Mouse (Mus musculus): ENCODE measurements around the gene Podnl1. TPM values are rescaled to one million over a fixed set of nuclear protein-coding genes. Genes with fewer than 3 reads are reported as not detected.

The Podnl1 gene
- 0.12 and 0.26 TPM in 2 replicates for polyA plus RNA-seq (2014; fragmentation: Nextera tagmentation; extraction: Ambion mirVana)

- Histone ChIP-seq H3K27me3 (replicated peaks; ENCODE audit: control insufficient read depth, insufficient read depth, low read length) (no peaks in the 10 kb centered on the region), H3K4me3 (ENCODE audit: low read depth, low read length) (no peak within 1 kb of the TSS), H3K4me2 (no peak within 1 kb of the TSS), H3K9ac (ENCODE audit: low read depth, low read length) (no peak within 1 kb of the TSS), H3K4me1 (replicated peaks; ENCODE audit: control insufficient read depth, insufficient read depth, low read length) (peaks cover 5% of the 10 kb centered on the region; the same call in 1 of the 2 replicates), H3K9me3 (ENCODE audit: control insufficient read depth, low read length) (no peaks in the 10 kb centered on the region), H3K36me3 (ENCODE audit: control insufficient read depth, insufficient read depth, low read length) (no peaks in the 10 kb centered on the region), H3K27ac (ENCODE audit: low read depth, low read length) (no peak within 1 kb of the TSS)
- ATAC-seq (replicated peaks; ENCODE audit: low FRiP score), result no peak
- DNase-seq (ENCODE audit: low spot score), result no peak
- 55% methylated on average over 9 of the region's 9 CpGs for WGBS
Measured at GRCm38 (mm10) chr8:84125656-84126055, at the start of gene Podnl1. Podnl1 (plus strand) TSS chr8:84125989.

GRCm38 (mm10) chr8:84076412-84076811 lies 49.4 kb upstream of the Podnl1 start:
- Histone ChIP-seq H3K4me3 (ENCODE audit: low read depth, low read length) (no peak overlapping the region), H3K27ac (ENCODE audit: low read depth, low read length) (no peak overlapping the region), H3K9me3 (ENCODE audit: control insufficient read depth, low read length) (no peaks in the 10 kb centered on the region), H3K9ac (ENCODE audit: low read depth, low read length) (no peak overlapping the region), H3K4me2 (no peak overlapping the region), H3K27me3 (replicated peaks; ENCODE audit: control insufficient read depth, insufficient read depth, low read length) (no peaks in the 10 kb centered on the region), H3K36me3 (ENCODE audit: control insufficient read depth, insufficient read depth, low read length) (0 out of 2 replicates have a peak, but pooled peaks cover 4% of the 10 kb centered on the region), H3K4me1 (replicated peaks; ENCODE audit: control insufficient read depth, insufficient read depth, low read length) (no peaks in the 10 kb centered on the region; the same call in 1 of the 2 replicates)
- ATAC-seq (replicated peaks; ENCODE audit: low FRiP score) (no peak), DNase-seq (ENCODE audit: low spot score) (no peak)
- WGBS, result 71% methylated on average over 1 of the region's 1 CpGs

DNA sequence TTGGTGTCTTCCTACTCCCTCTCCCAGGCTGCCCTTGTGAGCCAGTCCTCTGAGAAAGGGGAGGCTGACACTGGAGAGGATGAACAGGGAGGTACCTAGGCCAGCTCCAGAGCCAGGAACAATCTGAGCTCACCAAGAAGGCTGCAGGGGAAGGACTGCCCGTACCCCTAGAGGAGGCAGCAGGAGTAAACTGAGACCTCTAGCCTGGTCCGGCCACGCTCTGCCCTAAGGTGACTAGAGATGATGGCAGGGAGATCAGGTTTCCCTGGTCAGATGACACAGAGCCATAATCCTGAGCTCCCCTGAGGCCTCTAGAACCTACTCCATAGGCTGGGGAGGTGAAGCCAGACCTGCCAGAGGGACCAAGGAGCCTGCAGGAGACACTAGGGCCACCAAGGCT lies 48.9 kb upstream of the Podnl1 start:
- WGBS, result 78% methylated on average over 3 of the region's 3 CpGs
- no peak for DNase-seq (ENCODE audit: low spot score)
- no peak overlapping the region for H3K4me2 ChIP-seq

DNA sequence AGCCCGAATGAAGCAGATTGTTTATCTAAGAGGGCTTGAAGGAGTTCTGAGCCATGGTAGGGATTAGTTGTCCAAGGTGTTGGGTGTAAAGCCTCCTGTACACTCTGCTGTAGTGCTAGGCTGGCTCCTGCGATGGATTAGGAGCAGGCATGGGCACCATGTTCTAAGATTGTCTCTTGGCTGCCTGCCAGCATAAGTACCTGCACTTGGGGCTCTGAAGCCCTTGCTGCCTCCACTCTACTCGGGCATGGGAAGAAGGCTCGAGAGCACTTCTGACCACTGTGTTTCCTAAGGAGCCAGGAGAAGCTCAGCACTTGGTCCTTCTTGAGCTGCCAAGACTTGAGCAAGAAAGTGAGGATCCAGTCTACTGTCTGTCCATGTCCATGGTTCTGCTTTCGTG lies 46.6 kb upstream of the Podnl1 start:
- no peak overlapping the region for H3K27ac ChIP-seq (ENCODE audit: low read depth, low read length)
- no peaks in the 10 kb centered on the region for H3K9me3 ChIP-seq (ENCODE audit: control insufficient read depth, low read length)
- H3K4me1 ChIP-seq (replicated peaks; ENCODE audit: control insufficient read depth, insufficient read depth, low read length), result no peaks in the 10 kb centered on the region
- H3K36me3 ChIP-seq (ENCODE audit: control insufficient read depth, insufficient read depth, low read length), result peaks cover 13% of the 10 kb centered on the region; the same call in 1 of the 2 replicates
- no peak overlapping the region for H3K4me2 ChIP-seq
- ATAC-seq (replicated peaks; ENCODE audit: low FRiP score), result no peak
- 85% methylated on average over 5 of the region's 5 CpGs for WGBS
- H3K27me3 ChIP-seq (replicated peaks; ENCODE audit: control insufficient read depth, insufficient read depth, low read length), result no peaks in the 10 kb centered on the region
- no peak overlapping the region for H3K9ac ChIP-seq (ENCODE audit: low read depth, low read length)
- no peak overlapping the region for H3K4me3 ChIP-seq (ENCODE audit: low read depth, low read length)
- DNase-seq (ENCODE audit: low spot score), result no peak

More for the DNA sequence above, 48.9 kb upstream of the Podnl1 start:
- no peak for ATAC-seq (replicated peaks; ENCODE audit: low FRiP score)
- Histone ChIP-seq H3K9ac (ENCODE audit: low read depth, low read length) (no peak overlapping the region), H3K27ac (ENCODE audit: low read depth, low read length) (no peak overlapping the region), H3K27me3 (replicated peaks; ENCODE audit: control insufficient read depth, insufficient read depth, low read length) (no peaks in the 10 kb centered on the region), H3K9me3 (ENCODE audit: control insufficient read depth, low read length) (no peaks in the 10 kb centered on the region), H3K36me3 (ENCODE audit: control insufficient read depth, insufficient read depth, low read length) (0 out of 2 replicates have a peak, but pooled peaks cover 4% of the 10 kb centered on the region), H3K4me1 (replicated peaks; ENCODE audit: control insufficient read depth, insufficient read depth, low read length) (no peaks in the 10 kb centered on the region; the same call in 1 of the 2 replicates), H3K4me3 (ENCODE audit: low read depth, low read length) (no peak overlapping the region)

GRCm38 (mm10) chr8:84083829-84084241 lies 42.0 kb upstream of the Podnl1 start:
- no peak overlapping the region for H3K4me2 ChIP-seq
- H3K27ac ChIP-seq (ENCODE audit: low read depth, low read length), result no peak overlapping the region
- no peaks in the 10 kb centered on the region for H3K27me3 ChIP-seq (replicated peaks; ENCODE audit: control insufficient read depth, insufficient read depth, low read length)
- H3K36me3 ChIP-seq (ENCODE audit: control insufficient read depth, insufficient read depth, low read length), result peaks cover 24% of the 10 kb centered on the region
- no peaks in the 10 kb centered on the region for H3K9me3 ChIP-seq (ENCODE audit: control insufficient read depth, low read length)
- H3K4me3 ChIP-seq (ENCODE audit: low read depth, low read length), result no peak overlapping the region
- ATAC-seq (replicated peaks; ENCODE audit: low FRiP score) (peak; percentile 46; the same call in 1 of the 2 replicates), DNase-seq (ENCODE audit: low spot score) (no peak)
- 59% methylated on average over 8 of the region's 8 CpGs for WGBS
- no peaks in the 10 kb centered on the region for H3K4me1 ChIP-seq (replicated peaks; ENCODE audit: control insufficient read depth, insufficient read depth, low read length)
- no peak overlapping the region for H3K9ac ChIP-seq (ENCODE audit: low read depth, low read length)

DNA sequence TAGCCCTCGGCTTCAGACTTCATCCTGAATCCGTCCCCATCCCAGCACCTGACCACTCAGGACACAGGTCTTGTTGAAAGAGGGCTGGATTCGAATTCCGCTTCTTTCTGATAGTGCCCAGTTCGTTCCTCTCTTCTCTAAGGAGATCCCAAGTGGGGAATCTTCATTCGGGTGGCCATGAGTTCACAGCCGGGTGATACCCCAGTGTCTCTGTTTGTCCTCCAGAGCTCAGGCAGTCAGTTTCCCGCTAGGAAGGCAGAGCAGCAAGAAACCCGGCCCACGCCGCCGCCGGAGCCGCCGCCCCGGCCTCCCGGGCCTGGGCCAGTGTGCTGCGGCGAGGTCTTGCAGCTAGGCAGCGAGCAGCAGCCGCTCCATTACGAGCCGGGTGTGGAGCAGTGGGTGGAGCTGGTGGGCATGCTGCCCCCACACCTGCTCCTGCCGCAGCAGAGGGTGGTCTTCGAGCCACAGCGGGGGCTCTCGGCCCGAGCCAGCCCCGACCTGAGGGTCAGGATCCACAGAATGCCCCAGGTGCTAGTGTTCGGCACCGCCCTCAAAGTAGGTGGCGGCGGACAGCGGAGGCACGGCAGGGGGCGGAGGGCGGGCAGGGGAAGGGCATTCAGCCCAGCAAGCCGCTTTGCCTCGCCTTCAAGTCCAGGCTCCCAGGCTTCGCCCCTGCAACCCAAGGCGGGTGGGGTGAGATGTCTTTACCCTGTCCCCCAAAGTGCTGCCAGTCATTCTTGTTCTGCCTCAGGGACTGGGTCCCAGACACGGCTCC lies 41.3 kb upstream of the Podnl1 start:
- 68% methylated on average over 42 of the region's 42 CpGs for WGBS
- no peak overlapping the region for H3K27ac ChIP-seq (ENCODE audit: low read depth, low read length)
- no peak overlapping the region for H3K9ac ChIP-seq (ENCODE audit: low read depth, low read length)

DNA sequence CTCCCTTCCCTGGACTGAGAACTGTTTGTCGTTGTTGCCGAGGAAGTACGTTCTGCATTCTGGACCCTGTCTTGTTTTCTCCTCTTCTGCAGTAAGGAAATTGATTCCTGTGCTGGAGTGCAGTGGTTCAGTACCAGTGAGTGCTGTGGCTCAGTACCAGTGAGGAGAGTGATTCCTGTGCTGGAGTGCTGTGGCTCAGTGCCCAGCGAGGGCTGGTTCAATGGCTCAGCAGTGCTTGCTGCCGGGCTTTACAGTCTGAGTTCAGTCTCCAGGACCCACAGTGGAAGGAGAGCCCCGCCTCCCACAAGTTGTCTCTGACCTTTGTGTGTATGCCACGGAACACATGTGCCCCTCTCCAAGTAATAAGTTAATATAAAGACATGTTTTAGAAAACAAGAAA lies 38.6 kb upstream of the Podnl1 start:
- Histone ChIP-seq H3K27ac (ENCODE audit: low read depth, low read length) (no peak overlapping the region), H3K9ac (ENCODE audit: low read depth, low read length) (no peak overlapping the region), H3K4me2 (no peak overlapping the region), H3K27me3 (replicated peaks; ENCODE audit: control insufficient read depth, insufficient read depth, low read length) (no peaks in the 10 kb centered on the region), H3K9me3 (ENCODE audit: control insufficient read depth, low read length) (no peaks in the 10 kb centered on the region), H3K4me3 (ENCODE audit: low read depth, low read length) (no peak overlapping the region), H3K4me1 (replicated peaks; ENCODE audit: control insufficient read depth, insufficient read depth, low read length) (no peaks in the 10 kb centered on the region), H3K36me3 (ENCODE audit: control insufficient read depth, insufficient read depth, low read length) (peaks cover 18% of the 10 kb centered on the region)
- no peak for ATAC-seq (replicated peaks; ENCODE audit: low FRiP score)
- WGBS, result 89% methylated on average over 7 of the region's 7 CpGs
- no peak for DNase-seq (ENCODE audit: low spot score)

More for the DNA sequence above, 41.3 kb upstream of the Podnl1 start:
- Histone ChIP-seq H3K4me1 (replicated peaks; ENCODE audit: control insufficient read depth, insufficient read depth, low read length) (no peaks in the 10 kb centered on the region), H3K9me3 (ENCODE audit: control insufficient read depth, low read length) (no peaks in the 10 kb centered on the region), H3K27me3 (replicated peaks; ENCODE audit: control insufficient read depth, insufficient read depth, low read length) (no peaks in the 10 kb centered on the region), H3K36me3 (ENCODE audit: control insufficient read depth, insufficient read depth, low read length) (peaks cover 24% of the 10 kb centered on the region), H3K4me3 (ENCODE audit: low read depth, low read length) (no peak overlapping the region), H3K4me2 (no peak overlapping the region)
- ATAC-seq (replicated peaks; ENCODE audit: low FRiP score), result no peak
- no peak for DNase-seq (ENCODE audit: low spot score)

- 94% methylated on average over 14 of the region's 14 CpGs for WGBS
- H3K4me2 ChIP-seq, result no peak overlapping the region
- no peak overlapping the region for H3K9ac ChIP-seq (ENCODE audit: low read depth, low read length)
- H3K27ac ChIP-seq (ENCODE audit: low read depth, low read length), result no peak overlapping the region
- DNase-seq (ENCODE audit: low spot score), result no peak
- peaks cover 19% of the 10 kb centered on the region for H3K36me3 ChIP-seq (ENCODE audit: control insufficient read depth, insufficient read depth, low read length)
- ATAC-seq (replicated peaks; ENCODE audit: low FRiP score), result no peak
- no peaks in the 10 kb centered on the region for H3K4me1 ChIP-seq (replicated peaks; ENCODE audit: control insufficient read depth, insufficient read depth, low read length)
- no peak overlapping the region for H3K4me3 ChIP-seq (ENCODE audit: low read depth, low read length)
- H3K27me3 ChIP-seq (replicated peaks; ENCODE audit: control insufficient read depth, insufficient read depth, low read length), result no peaks in the 10 kb centered on the region
- H3K9me3 ChIP-seq (ENCODE audit: control insufficient read depth, low read length), result no peaks in the 10 kb centered on the region
Measured at GRCm38 (mm10) chr8:84087821-84088220, 38.0 kb upstream of the Podnl1 start.

DNA sequence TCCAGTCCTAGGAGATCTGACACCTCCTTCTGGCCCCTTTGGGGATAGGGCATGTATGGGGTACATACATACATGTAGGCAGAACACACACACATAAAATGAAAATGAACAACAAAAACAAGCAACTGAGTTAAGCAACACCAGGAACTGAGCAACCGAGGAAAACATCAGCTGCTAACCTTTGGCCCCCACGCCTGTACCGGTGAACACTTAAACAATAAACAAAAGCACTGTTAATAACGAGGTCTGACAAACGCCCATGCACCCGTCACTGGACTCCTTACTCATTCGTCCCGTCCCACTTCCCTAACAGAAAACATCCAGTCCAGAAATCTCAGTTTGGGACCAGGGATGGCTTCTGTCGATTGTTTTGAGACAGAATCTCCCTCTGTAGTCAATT lies 36.5 kb upstream of the Podnl1 start:
- DNase-seq (ENCODE audit: low spot score), result no peak
- no peak for ATAC-seq (replicated peaks; ENCODE audit: low FRiP score)
- H3K36me3 ChIP-seq (ENCODE audit: control insufficient read depth, insufficient read depth, low read length), result peaks cover 32% of the 10 kb centered on the region

More for the DNA sequence above, 36.5 kb upstream of the Podnl1 start:
- no peaks in the 10 kb centered on the region for H3K27me3 ChIP-seq (replicated peaks; ENCODE audit: control insufficient read depth, insufficient read depth, low read length)
- 84% methylated on average over 9 of the region's 9 CpGs for WGBS
- H3K4me1 ChIP-seq (replicated peaks; ENCODE audit: control insufficient read depth, insufficient read depth, low read length), result no peaks in the 10 kb centered on the region
- no peaks in the 10 kb centered on the region for H3K9me3 ChIP-seq (ENCODE audit: control insufficient read depth, low read length)
- no peak overlapping the region for H3K9ac ChIP-seq (ENCODE audit: low read depth, low read length)
- H3K27ac ChIP-seq (ENCODE audit: low read depth, low read length), result no peak overlapping the region
- H3K4me3 ChIP-seq (ENCODE audit: low read depth, low read length), result no peak overlapping the region
- no peak overlapping the region for H3K4me2 ChIP-seq

All from liver, embryonic 11.5 days (tissue).